Mouse (Mus musculus): ENCODE measurements at regions not wholly inside any gene's neighbourhood (a gene's known extent, or its start where the extent isn't known, plus 50 kb on each side); places are given as distances from the start of the nearest gene placed in this dataset.

GRCm38 (mm10) chr12:35313191-35313925, 221.5 kb downstream of the Ahr start:
- peak; percentile 19 for DNase-seq

DNA sequence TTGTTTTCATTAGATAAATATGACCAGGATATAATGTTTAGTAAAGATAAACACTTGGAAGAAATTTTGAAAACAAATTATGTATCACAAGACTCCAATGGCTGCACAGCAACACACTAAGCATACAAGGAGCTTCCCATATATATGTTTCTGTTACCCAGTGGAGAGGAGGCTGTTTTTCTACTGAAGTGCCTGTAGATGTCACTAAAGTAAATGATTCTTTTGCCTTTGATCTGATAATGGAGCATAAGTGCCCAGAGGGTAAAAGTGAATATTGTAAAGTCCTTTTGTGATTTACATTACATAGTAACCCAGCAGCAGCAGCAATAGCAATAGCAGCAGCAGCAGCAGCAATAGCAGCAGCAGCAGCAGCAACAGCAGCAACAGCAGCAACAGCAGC, 226.3 kb downstream of the Ahr start:
- DNase-seq, result no peak

GRCm38 (mm10) chr12:35303764-35304717, 230.8 kb downstream of the Ahr start:
- no peak for DNase-seq

- no peak for DNase-seq
These were observed 231.7 kb downstream of the Ahr start for GRCm38 (mm10) chr12:35303188-35303587.

DNA sequence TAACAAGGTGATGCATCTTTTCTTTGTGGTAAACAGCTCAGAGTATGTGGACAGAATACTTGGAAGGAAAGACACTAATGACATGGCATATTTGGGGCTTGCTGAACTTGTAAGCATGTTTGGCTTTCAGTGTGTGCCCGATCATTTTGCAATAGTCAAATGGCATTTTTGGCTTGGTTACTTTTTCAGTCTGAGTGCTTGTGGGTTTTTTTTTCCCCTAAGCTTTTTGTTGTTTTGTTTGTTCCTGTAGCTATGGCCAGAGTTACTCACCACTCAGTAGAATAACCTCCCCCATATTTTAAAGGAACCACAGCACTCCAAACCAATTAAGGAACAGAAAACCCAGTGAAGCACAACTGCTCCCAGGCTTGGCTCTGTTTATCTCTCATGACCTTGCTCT, 240.2 kb downstream of the Ahr start:
- DNase-seq, result no peak

GRCm38 (mm10) chr12:35293566-35293965, 241.3 kb downstream of the Ahr start:
- DNase-seq, result no peak

GRCm38 (mm10) chr12:35291941-35292341, 242.9 kb downstream of the Ahr start:
- no peak for DNase-seq

- DNase-seq, result no peak
These were observed 241.0 kb downstream of the Snx13 start for GRCm38 (mm10) chr12:35287974-35288373.

DNA sequence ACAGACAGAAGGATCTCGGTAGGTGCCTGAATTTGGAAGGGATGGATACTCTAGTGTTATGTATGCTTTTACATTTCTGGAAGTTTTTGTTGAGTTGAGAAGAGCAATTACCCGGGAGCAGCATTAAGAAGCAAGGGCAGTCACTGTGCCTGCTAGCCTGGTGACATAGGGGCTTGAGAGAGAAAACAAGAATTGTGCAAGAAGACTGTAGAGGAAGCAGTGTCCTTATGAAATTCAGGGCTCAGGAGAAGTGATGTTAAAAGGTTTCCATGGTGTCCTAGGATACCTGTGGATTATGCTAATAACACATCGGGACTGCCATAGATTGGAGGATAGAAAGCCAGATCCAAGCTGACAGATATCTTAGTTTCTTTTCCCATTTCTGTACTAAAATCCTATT, 240.6 kb downstream of the Snx13 start:
- no peak for DNase-seq

GRCm38 (mm10) chr12:35286974-35287553, 240.1 kb downstream of the Snx13 start:
- no peak for DNase-seq

- no peak for DNase-seq
These were observed 237.4 kb downstream of the Snx13 start for GRCm38 (mm10) chr12:35284345-35284744.

DNA sequence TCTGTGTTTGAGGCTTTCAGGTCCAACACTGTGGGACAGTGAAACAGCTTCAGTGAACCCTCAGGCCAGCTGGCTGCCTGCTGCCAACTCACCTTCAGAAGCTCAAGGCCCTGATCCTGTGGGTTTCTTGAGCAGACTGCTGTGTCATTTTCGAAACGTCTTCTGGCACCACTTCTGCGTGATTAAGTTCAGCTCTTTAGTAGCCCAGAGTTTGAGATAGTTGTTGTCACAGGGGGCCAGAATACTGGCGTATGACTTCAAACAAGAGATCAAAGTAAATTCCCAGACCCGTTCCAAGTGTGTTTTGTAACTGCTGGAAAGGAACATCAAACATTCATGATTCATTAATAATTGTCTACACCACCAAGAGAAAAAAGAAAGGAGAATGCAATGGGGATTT, 236.9 kb downstream of the Snx13 start:
- DNase-seq, result no peak

DNA sequence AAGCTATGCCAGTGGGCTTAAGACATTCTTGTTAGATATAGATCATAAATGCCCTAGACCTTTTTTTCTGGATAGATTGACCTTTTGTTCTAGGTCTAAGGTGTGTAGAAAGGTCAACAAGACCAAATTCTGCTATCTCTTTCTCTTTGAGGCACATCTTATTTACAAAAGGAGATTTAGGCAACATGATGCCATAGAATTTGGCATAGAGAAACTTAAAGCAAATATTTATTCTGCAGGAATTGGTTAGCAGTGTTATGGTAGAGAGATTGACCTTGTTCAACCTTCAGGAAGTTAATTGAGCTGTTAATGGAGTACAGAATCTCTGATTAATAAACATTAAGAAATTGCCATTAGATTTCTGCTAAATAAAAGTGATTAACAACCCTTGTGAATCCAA, 236.4 kb downstream of the Snx13 start:
- no peak for DNase-seq

DNA sequence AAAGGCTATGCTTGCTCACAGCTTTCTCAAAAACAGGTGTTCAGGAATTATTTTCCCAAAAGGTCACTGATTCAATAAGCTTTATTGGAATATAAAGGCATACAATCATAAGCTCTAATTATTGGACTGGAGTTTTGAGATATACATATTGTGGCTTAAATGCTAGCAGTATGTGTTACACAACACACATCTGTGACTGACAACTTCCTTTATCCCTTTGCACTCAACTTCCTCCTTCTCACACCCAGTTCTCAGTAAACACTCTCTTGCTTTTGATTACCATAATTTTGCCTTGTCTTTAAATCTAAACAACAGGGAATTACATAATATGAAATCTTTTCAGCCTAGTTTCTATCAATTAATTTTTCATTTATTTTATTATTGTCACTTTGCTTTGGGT, 222.5 kb downstream of the Snx13 start:
- DNase-seq, result no peak

- DNase-seq, result no peak
These were observed 221.0 kb downstream of the Snx13 start for GRCm38 (mm10) chr12:35268006-35268405.

DNA sequence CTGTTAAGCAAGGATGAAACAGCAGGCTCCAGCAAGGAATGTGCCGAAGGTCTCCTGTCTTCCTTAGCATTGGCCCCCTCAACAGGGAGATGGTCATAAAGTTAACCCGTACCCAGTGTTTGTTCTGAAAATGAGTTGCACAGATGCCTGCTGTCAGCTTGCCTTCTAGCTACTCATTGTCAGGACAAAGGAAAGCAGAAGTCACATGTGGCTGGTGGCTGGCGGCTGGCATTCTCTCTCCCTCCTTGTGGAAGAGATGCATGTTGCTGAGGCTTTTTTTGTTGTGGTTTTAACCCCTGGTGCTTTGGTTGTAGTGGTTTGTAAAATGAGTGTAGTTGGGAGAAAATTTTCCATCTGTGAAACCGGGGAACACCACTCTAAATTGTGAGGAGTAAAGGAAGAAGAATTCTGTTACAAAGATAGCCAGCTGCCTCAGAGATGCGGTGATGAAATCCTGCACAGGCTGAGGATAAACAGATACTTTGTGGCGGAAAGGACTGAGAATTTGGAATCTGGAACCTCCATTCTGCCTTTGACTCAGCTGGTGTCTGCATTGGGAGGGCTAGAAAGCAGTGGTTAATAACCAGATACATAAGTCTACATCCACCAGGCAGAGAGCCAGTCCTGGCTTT, 220.2 kb downstream of the Snx13 start:
- no peak for DNase-seq

- DNase-seq, result no peak
These were observed 212.8 kb downstream of the Snx13 start for GRCm38 (mm10) chr12:35259781-35260180.

- DNase-seq, result no peak
These were observed 208.9 kb downstream of the Snx13 start for GRCm38 (mm10) chr12:35255723-35256401.

DNA sequence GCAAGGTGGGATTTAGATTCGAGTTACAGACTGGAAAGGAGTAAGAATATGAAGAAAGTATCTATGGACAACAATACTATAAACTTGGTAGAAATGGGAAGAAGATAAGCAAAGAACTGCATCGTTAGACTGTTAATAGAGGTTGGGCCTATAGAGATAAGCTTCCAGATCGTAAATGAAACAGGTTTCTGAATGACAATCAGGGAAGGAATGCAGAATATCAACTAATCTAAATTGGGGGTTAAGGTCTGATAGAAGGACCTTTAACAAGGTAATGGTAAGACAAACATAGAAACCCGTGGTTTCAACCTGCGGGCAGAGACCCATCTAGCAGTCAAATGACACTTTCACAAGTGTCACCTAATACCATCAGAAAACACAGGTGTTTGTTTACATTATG, 201.5 kb downstream of the Snx13 start:
- DNase-seq, result no peak

- DNase-seq, result no peak
These were observed 199.4 kb downstream of the Snx13 start for GRCm38 (mm10) chr12:35246226-35247014.

DNA sequence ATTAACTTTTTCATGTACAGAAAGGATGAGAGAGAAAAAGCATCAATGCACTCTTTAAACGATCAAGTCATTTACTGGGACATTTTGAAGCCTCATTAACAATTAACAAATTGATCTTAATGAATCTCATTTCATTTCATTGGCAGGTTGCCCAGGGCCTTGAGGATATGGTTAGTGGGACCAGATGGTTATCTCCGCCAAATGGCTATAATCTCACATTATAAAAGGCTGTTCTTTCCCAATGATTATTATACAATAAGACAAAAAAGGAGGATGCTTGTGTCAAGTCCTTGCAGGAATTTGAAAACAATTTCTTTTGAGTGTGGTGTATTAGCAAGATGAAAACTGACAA, 185.3 kb downstream of the Snx13 start:
- no peak for DNase-seq

All from thymus, postnatal 14 days (tissue).